Mouse (Mus musculus) liver, embryonic 14.5 days (tissue): ENCODE data around the gene Bcl9l. TPM values are rescaled to one million over a fixed set of nuclear protein-coding genes. Genes with fewer than 3 reads are reported as not detected.

Experiments used
- ATAC-seq: fragments of 200-750 bp; cut with Nextera tagmentation; 2 replicates; pipeline ENCODE4 v1.8.0; 2017; ENCODE audit warnings: moderate number of reproducible peaks, mild to moderate bottlenecking, moderate library complexity; ENCODE audit not compliant: insufficient read depth
- DNase-seq, 3 experiments: peaks; one replicate each; pipeline ENCODE4 v3.0.0-alpha.2; 2012 to 2013; ENCODE audit warnings: low read depth in 3 of 3, low spot score in 3 of 3
- H3K27ac ChIP-seq: fragments of 300-500 bp; sonication (generic); 2 replicates; pipeline ENCODE4 v1.5.1; 2014; ENCODE audit warnings: moderate library complexity, mild to moderate bottlenecking, control low read depth, inconsistent platforms
- H3K27me3 ChIP-seq: fragments of 300-500 bp; sonication (generic); 2 replicates; pipeline ENCODE4 v1.6.1; 2014; ENCODE audit warnings: mild to moderate bottlenecking, low read length, moderate library complexity; ENCODE audit not compliant: control insufficient read depth, insufficient read depth
- H3K36me3 ChIP-seq: fragments of 300-500 bp; sonication (generic); replicated peaks from 2 replicates; pipeline ENCODE4 v1.6.1; 2014; ENCODE audit warnings: low read depth; ENCODE audit not compliant: control insufficient read depth, insufficient read depth
- H3K4me1 ChIP-seq, 2 experiments: fragments of 200-500 bp in 1 of 2; fragments of 300-500 bp in 1 of 2; sonication (generic) in 1 of 2; replicated peaks; 2 replicates each; pipeline ENCODE4 v1.6.1; 2012 to 2014; ENCODE audit warnings: antibody characterized with exemption in 1 of 2, inconsistent platforms in 1 of 2, low read length in 1 of 2; ENCODE audit not compliant: control insufficient read depth in 2 of 2, insufficient read depth in 2 of 2
- H3K4me2 ChIP-seq: fragments of 300-500 bp; sonication (generic); 2 replicates; pipeline ENCODE4 v1.6.1; 2014; ENCODE audit warnings: low read depth, mild to moderate bottlenecking, control low read depth, moderate library complexity
- H3K4me3 ChIP-seq, 2 experiments: fragments of 200-500 bp in 1 of 2; fragments of 300-500 bp in 1 of 2; sonication (generic) in 1 of 2; 2 replicates each; pipeline ENCODE4 v1.5.1; 2012 to 2014; ENCODE audit warnings: low read depth in 2 of 2, low read length in 2 of 2, mild to moderate bottlenecking in 2 of 2, control low read depth in 1 of 2, inconsistent platforms in 1 of 2, moderate library complexity in 1 of 2; ENCODE audit not compliant: insufficient read depth in 1 of 2
- H3K9ac ChIP-seq: fragments of 300-500 bp; sonication (generic); replicated peaks from 2 replicates; pipeline ENCODE4 v1.6.1; 2014; ENCODE audit warnings: mild to moderate bottlenecking, control low read depth, moderate library complexity
- H3K9me3 ChIP-seq: fragments of 300-500 bp; sonication (generic); 2 replicates; pipeline ENCODE4 v1.6.1; 2016; ENCODE audit warnings: low read length, mixed read lengths; ENCODE audit not compliant: control insufficient read depth
- CTCF ChIP-seq: IDR thresholded peaks from 2 replicates; pipeline ENCODE4 v1.5.1; 2016; ENCODE audit warnings: antibody characterized with exemption, low read depth, control low read depth
- EP300 ChIP-seq: IDR thresholded peaks from 2 replicates; pipeline ENCODE4 v1.6.1; 2016; ENCODE audit warnings: antibody characterized with exemption, low read depth
- WGBS: fragments of 180-500 bp; shearing (Covaris S2); extraction: QIAGEN DNeasy Blood & Tissue Kit; methylation state at CpG from one replicate; pipeline ENCODE4 v1.1.7; 2014; ENCODE audit not compliant: insufficient replicate concordance; 5-methylcytosine and 5-hydroxymethylcytosine counted together
- polyA plus RNA-seq, 2 experiments: library from polyadenylated mRNA; depleted of rRNA in 1 of 2; stranded (reverse) in 1 of 2; unstranded in 1 of 2; fragments of >200 nt; fragmentation: Nextera tagmentation in 1 of 2; extraction: Ambion mirVana in 1 of 2; gene quantifications; 2 replicates each; pipeline versions ENCODE4 v1.2.1 to v1.2.3; 2012 to 2014

The Bcl9l gene
- polyA plus RNA-seq, 2 experiments: 1.5 to 1.6 TPM

DNA sequence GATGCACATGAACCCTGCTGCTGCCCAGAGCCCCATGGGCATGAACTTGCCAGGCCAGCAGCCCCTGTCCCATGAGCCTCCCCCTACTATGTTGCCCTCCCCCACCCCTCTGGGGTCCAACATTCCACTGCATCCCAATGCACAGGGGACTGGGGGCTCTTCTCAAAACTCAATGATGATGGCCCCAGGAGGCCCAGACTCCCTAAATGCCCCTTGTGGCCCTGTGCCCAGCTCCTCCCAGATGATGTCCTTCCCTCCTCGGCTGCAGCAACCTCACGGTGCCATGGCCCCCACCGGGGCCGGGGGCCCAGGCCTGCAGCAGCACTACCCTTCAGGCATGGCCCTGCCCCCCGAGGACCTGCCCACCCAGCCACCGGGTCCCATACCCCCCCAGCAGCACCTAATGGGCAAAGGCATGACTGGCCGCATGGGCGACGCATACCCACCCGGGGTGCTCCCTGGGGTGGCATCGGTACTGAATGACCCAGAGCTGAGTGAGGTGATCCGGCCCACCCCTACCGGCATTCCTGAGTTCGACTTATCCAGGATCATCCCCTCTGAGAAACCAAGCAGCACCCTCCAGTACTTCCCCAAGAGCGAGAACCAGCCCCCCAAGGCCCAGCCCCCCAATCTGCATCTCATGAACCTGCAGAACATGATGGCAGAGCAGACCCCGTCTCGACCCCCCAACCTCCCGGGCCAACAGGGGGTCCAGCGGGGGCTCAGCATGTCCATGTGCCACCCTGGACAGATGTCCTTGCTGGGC is 26.3 kb downstream of the Bcl9l start:
- Histone ChIP-seq H3K4me1 (peaks cover 0 to 3% of the 10 kb centered on the region in 2 experiments; a peak in 1 of 4 replicates), H3K4me2 (peak overlapping the region; percentile 68), H3K9ac (no peak overlapping the region), H3K9me3 (no peaks in the 10 kb centered on the region), H3K36me3 (no peaks in the 10 kb centered on the region), H3K27ac (no peak overlapping the region), H3K27me3 (no peaks in the 10 kb centered on the region), H3K4me3 (no peak overlapping the region)
- TF ChIP-seq CTCF: no peak
- no peak for TF ChIP-seq EP300
- WGBS: 73% methylated on average over 19 of the region's 19 CpGs
- ATAC-seq (no peak), DNase-seq (no peak)

- Histone ChIP-seq H3K4me2 (peak overlapping the region; percentile 68), H3K9me3 (no peaks in the 10 kb centered on the region), H3K27me3 (no peaks in the 10 kb centered on the region), H3K4me3 (peak overlapping the region; percentile 39 to 62), H3K27ac (no peak overlapping the region), H3K4me1 (peaks cover 0 to 4% of the 10 kb centered on the region in 2 experiments; a peak in 2 of 4 replicates), H3K9ac (peak overlapping the region; percentile 23), H3K36me3 (no peaks in the 10 kb centered on the region)
- DNase-seq (peak in 2 of 3 experiments; percentile 41 to 47), ATAC-seq (peak; percentile 13; the same call in 1 of the 2 replicates)
- WGBS: 11% methylated on average over 27 of the region's 27 CpGs
- peak; percentile 88 for TF ChIP-seq CTCF
- no peak for TF ChIP-seq EP300
These were observed 27.1 kb downstream of the Bcl9l start for GRCm38 (mm10) chr9:44509487-44510354.

DNA sequence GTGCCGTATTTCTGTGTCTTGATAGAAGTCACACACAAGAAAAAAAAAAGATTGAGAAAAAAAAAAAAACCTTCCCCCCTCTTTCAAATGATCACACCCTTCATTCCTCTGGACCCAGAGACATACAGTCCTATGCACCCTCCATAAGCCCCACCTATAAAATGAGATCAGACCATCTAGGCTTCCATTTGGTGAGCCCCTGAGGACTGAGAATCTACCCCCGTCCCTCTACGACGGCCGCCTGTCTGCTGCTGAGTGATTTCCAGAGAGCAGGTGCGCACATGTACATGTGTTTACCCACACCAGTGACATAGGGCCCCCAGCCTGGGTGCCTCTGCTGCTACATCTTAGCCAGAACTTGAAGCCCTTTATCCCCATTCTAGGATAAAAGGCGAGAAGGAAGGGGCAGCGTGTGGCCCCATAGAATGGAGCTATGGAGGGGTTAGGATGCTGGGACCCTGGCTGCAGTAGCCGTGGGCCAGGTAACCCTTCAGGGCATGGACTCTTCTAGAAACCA is 27.8 kb downstream of the Bcl9l start:
- no peaks in the 10 kb centered on the region for H3K27me3 ChIP-seq
- no peaks in the 10 kb centered on the region for H3K36me3 ChIP-seq
- no peak for ATAC-seq
- TF ChIP-seq CTCF: no peak
- TF ChIP-seq EP300: no peak
- peaks cover 0 to 11% of the 10 kb centered on the region in 2 experiments; a peak in 2 of 4 replicates for H3K4me1 ChIP-seq
- no peak overlapping the region for H3K27ac ChIP-seq
- H3K9me3 ChIP-seq: no peaks in the 10 kb centered on the region
- 36% methylated on average over 9 of the region's 9 CpGs for WGBS
- H3K9ac ChIP-seq: no peak overlapping the region
- H3K4me2 ChIP-seq: peak overlapping the region; percentile 68
- no peak overlapping the region; a peak in 1 of 4 replicates for H3K4me3 ChIP-seq
- no peak for DNase-seq

GRCm38 (mm10) chr9:44510872-44511601 is 28.4 kb downstream of the Bcl9l start:
- Histone ChIP-seq H3K4me3 (no peak overlapping the region), H3K27ac (no peak overlapping the region), H3K27me3 (no peaks in the 10 kb centered on the region), H3K4me2 (no peak overlapping the region), H3K9ac (no peak overlapping the region), H3K9me3 (no peaks in the 10 kb centered on the region), H3K36me3 (no peaks in the 10 kb centered on the region), H3K4me1 (peaks cover 0 to 16% of the 10 kb centered on the region in 2 experiments; a peak in 2 of 4 replicates)
- no peak for DNase-seq
- WGBS: 62% methylated on average over 5 of the region's 5 CpGs
- TF ChIP-seq EP300 (no peak), CTCF (no peak)
- no peak; the same call in 1 of the 2 replicates for ATAC-seq
